Mouse (Mus musculus): ENCODE measurements around the gene Wdfy3. TPM values are rescaled to one million over a fixed set of nuclear protein-coding genes. Genes with fewer than 3 reads are reported as not detected.

The Wdfy3 gene
- polyA plus RNA-seq, 1 experiment, result 13.7 TPM

- Histone ChIP-seq H3K27ac (ENCODE audit: control insufficient read depth, insufficient read depth, low read depth, low read length, poor library complexity) (no peak overlapping the region), H3K4me3 (replicated peaks; ENCODE audit: control insufficient read depth, low read depth, low read length) (no peak overlapping the region), H3K4me1 (ENCODE audit: control insufficient read depth, insufficient read depth, low read length) (peaks cover 3% of the 10 kb centered on the region)
- no peak for TF ChIP-seq CTCF (IDR thresholded peaks at IDR 0.05; ENCODE audit: control insufficient read depth, insufficient read depth, low read length)
- 63% methylated on average over 3 of the region's 3 CpGs for WGBS
These were observed 66.3 kb downstream of the Wdfy3 start for GRCm38 (mm10) chr5:102003371-102003770.

- WGBS, result 71% methylated on average over 8 of the region's 8 CpGs
- no peak overlapping the region for H3K27ac ChIP-seq (ENCODE audit: control insufficient read depth, insufficient read depth, low read depth, low read length, poor library complexity)
- H3K4me1 ChIP-seq (ENCODE audit: control insufficient read depth, insufficient read depth, low read length), result peaks cover 3% of the 10 kb centered on the region
- H3K4me3 ChIP-seq (replicated peaks; ENCODE audit: control insufficient read depth, low read depth, low read length), result no peak overlapping the region
- TF ChIP-seq CTCF (IDR thresholded peaks at IDR 0.05; ENCODE audit: control insufficient read depth, insufficient read depth, low read length) (no peak), POLR2A (IDR thresholded peaks at IDR 0.05; ENCODE audit: borderline replicate concordance, control insufficient read depth, low read depth, low read length) (no peak)
These were observed 68.7 kb downstream of the Wdfy3 start for GRCm38 (mm10) chr5:102001026-102001425.

GRCm38 (mm10) chr5:101998971-101999370 is 70.8 kb downstream of the Wdfy3 start:
- Histone ChIP-seq H3K27ac (ENCODE audit: control insufficient read depth, insufficient read depth, low read depth, low read length, poor library complexity) (no peak overlapping the region), H3K4me3 (replicated peaks; ENCODE audit: control insufficient read depth, low read depth, low read length) (no peak overlapping the region), H3K4me1 (ENCODE audit: control insufficient read depth, insufficient read depth, low read length) (peaks cover 1% of the 10 kb centered on the region)
- 49% methylated on average over 6 of the region's 6 CpGs for WGBS
- TF ChIP-seq POLR2A (IDR thresholded peaks at IDR 0.05; ENCODE audit: borderline replicate concordance, control insufficient read depth, low read depth, low read length) (no peak), CTCF (IDR thresholded peaks at IDR 0.05; ENCODE audit: control insufficient read depth, insufficient read depth, low read length) (no peak)

GRCm38 (mm10) chr5:101996036-101996735 is 73.5 kb downstream of the Wdfy3 start:
- WGBS, result 87% methylated on average over 11 of the region's 11 CpGs
- H3K4me1 ChIP-seq (ENCODE audit: control insufficient read depth, insufficient read depth, low read length), result peaks cover 1% of the 10 kb centered on the region
- H3K27ac ChIP-seq (ENCODE audit: control insufficient read depth, insufficient read depth, low read depth, low read length, poor library complexity), result no peak overlapping the region
- TF ChIP-seq POLR2A (IDR thresholded peaks at IDR 0.05; ENCODE audit: borderline replicate concordance, control insufficient read depth, low read depth, low read length) (no peak), CTCF (IDR thresholded peaks at IDR 0.05; ENCODE audit: control insufficient read depth, insufficient read depth, low read length) (no peak)
- no peak overlapping the region for H3K4me3 ChIP-seq (replicated peaks; ENCODE audit: control insufficient read depth, low read depth, low read length)

GRCm38 (mm10) chr5:101995451-101995995 is 74.2 kb downstream of the Wdfy3 start:
- Histone ChIP-seq H3K4me1 (ENCODE audit: control insufficient read depth, insufficient read depth, low read length) (peaks cover 1% of the 10 kb centered on the region), H3K4me3 (replicated peaks; ENCODE audit: control insufficient read depth, low read depth, low read length) (no peak overlapping the region), H3K27ac (ENCODE audit: control insufficient read depth, insufficient read depth, low read depth, low read length, poor library complexity) (no peak overlapping the region)
- 83% methylated on average over 3 of the region's 3 CpGs for WGBS
- TF ChIP-seq CTCF (IDR thresholded peaks at IDR 0.05; ENCODE audit: control insufficient read depth, insufficient read depth, low read length) (peak; percentile 63; the same call in 1 of the 2 replicates), POLR2A (IDR thresholded peaks at IDR 0.05; ENCODE audit: borderline replicate concordance, control insufficient read depth, low read depth, low read length) (no peak)

- Histone ChIP-seq H3K27ac (ENCODE audit: control insufficient read depth, insufficient read depth, low read depth, low read length, poor library complexity) (no peak overlapping the region), H3K4me3 (replicated peaks; ENCODE audit: control insufficient read depth, low read depth, low read length) (no peak overlapping the region), H3K4me1 (ENCODE audit: control insufficient read depth, insufficient read depth, low read length) (peaks cover 3% of the 10 kb centered on the region)
- 68% methylated on average over 5 of the region's 5 CpGs for WGBS
- TF ChIP-seq POLR2A (IDR thresholded peaks at IDR 0.05; ENCODE audit: borderline replicate concordance, control insufficient read depth, low read depth, low read length) (no peak), CTCF (IDR thresholded peaks at IDR 0.05; ENCODE audit: control insufficient read depth, insufficient read depth, low read length) (no peak)
These were observed 75.7 kb downstream of the Wdfy3 start for GRCm38 (mm10) chr5:101993996-101994395.

- H3K27ac ChIP-seq (ENCODE audit: control insufficient read depth, insufficient read depth, low read depth, low read length, poor library complexity), result no peak overlapping the region
- no peak for TF ChIP-seq POLR2A (IDR thresholded peaks at IDR 0.05; ENCODE audit: borderline replicate concordance, control insufficient read depth, low read depth, low read length)
- no peak for TF ChIP-seq CTCF (IDR thresholded peaks at IDR 0.05; ENCODE audit: control insufficient read depth, insufficient read depth, low read length)
- H3K4me1 ChIP-seq (ENCODE audit: control insufficient read depth, insufficient read depth, low read length), result peaks cover 2% of the 10 kb centered on the region
- H3K4me3 ChIP-seq (replicated peaks; ENCODE audit: control insufficient read depth, low read depth, low read length), result no peak overlapping the region
- WGBS, result 88% methylated on average over 7 of the region's 7 CpGs
These were observed 76.6 kb downstream of the Wdfy3 start for GRCm38 (mm10) chr5:101992969-101993670.

- no peak overlapping the region; the same call in 1 of the 2 replicates for H3K27ac ChIP-seq (ENCODE audit: control insufficient read depth, insufficient read depth, low read depth, low read length, poor library complexity)
- WGBS, result 59% methylated on average over 7 of the region's 7 CpGs
- TF ChIP-seq CTCF (IDR thresholded peaks at IDR 0.05; ENCODE audit: control insufficient read depth, insufficient read depth, low read length) (no peak), POLR2A (IDR thresholded peaks at IDR 0.05; ENCODE audit: borderline replicate concordance, control insufficient read depth, low read depth, low read length) (no peak)
These were observed 79.3 kb downstream of the Wdfy3 start for GRCm38 (mm10) chr5:101990298-101990845.

More at GRCm38 (mm10) chr5:101990298-101990845, 79.3 kb downstream of the Wdfy3 start:
- Histone ChIP-seq H3K4me3 (replicated peaks; ENCODE audit: control insufficient read depth, low read depth, low read length) (no peak overlapping the region), H3K4me1 (ENCODE audit: control insufficient read depth, insufficient read depth, low read length) (peaks cover 2% of the 10 kb centered on the region; the same call in 1 of the 2 replicates)

All from bone marrow, adult 2 months (tissue).